Mouse (Mus musculus): ENCODE results near the gene Kat2b.

DNA sequence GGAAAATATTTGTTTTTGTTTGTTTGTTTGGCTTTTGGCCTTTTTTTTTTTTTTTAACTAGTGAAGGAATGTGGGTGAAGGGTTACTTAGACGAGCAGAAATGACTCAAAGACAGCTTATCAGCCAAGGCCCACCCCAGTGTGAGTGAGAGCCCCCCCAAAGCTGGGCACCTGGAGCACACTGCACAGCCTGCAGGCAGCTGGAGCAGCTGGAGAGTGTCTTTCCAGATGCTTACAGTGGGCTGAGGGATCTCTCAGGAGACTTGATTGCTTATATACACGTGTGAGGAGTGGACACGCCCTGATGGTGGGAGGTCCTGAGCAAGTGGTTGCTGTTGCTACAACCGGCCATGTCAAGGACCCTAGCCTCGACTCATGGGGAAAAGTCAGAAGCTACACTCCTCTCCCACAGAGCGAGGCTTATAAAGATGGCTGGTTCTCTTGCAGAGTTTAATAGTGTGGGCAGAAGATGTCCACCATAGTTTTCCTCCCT, 89.8 kb downstream of the Kat2b start:
- no peak for TF ChIP-seq ZNF384 (IDR thresholded peaks at IDR 0.05; ENCODE audit: low read depth, low read length)
- TF ChIP-seq CHD2 (IDR thresholded peaks at IDR 0.05; ENCODE audit: low read depth, low read length): no peak
- no peak for TF ChIP-seq ZC3H11A (IDR thresholded peaks at IDR 0.05; ENCODE audit: borderline replicate concordance, low read depth, low read length)
- TF ChIP-seq HCFC1 (IDR thresholded peaks at IDR 0.05; ENCODE audit: borderline replicate concordance, insufficient read depth, low read length): no peak
- TF ChIP-seq MAFK (IDR thresholded peaks at IDR 0.05; ENCODE audit: insufficient read depth, low read depth, low read length): no peak
